Mouse (Mus musculus): ENCODE data around the gene Hoxc6.

The Hoxc6 gene

GRCm38 (mm10) chr15:102997939-102998355, at the start of gene Hoxc6:
TSS of gene Hoxc6 (plus strand) at chr15:102998257.
- peak; percentile 79 for DNase-seq (ENCODE audit: low spot score)

GRCm38 (mm10) chr15:102948842-102949241, 49.2 kb upstream of the Hoxc6 start:
- no peak for DNase-seq (ENCODE audit: low spot score)

GRCm38 (mm10) chr15:102949696-102950095, 48.4 kb upstream of the Hoxc6 start:
- DNase-seq (ENCODE audit: low spot score), result no peak

GRCm38 (mm10) chr15:102950877-102951276, 47.2 kb upstream of the Hoxc6 start:
- no peak for DNase-seq (ENCODE audit: low spot score)

GRCm38 (mm10) chr15:102953561-102953960, 44.5 kb upstream of the Hoxc6 start:
- no peak for DNase-seq (ENCODE audit: low spot score)

- DNase-seq (ENCODE audit: low spot score), result no peak
These were observed 43.7 kb upstream of the Hoxc6 start, which contains the start of gene Hoxc11 for GRCm38 (mm10) chr15:102954192-102955006. TSS of gene Hoxc11 (plus strand) at chr15:102954427.

- no peak for DNase-seq (ENCODE audit: low spot score)
These were observed 43.1 kb upstream of the Hoxc6 start for GRCm38 (mm10) chr15:102955007-102955382.

GRCm38 (mm10) chr15:102955833-102956640, 42.0 kb upstream of the Hoxc6 start:
- no peak for DNase-seq (ENCODE audit: low spot score)

GRCm38 (mm10) chr15:102956906-102957305, 41.2 kb upstream of the Hoxc6 start:
- no peak for DNase-seq (ENCODE audit: low spot score)

- DNase-seq (ENCODE audit: low spot score), result no peak
These were observed 38.3 kb upstream of the Hoxc6 start for GRCm38 (mm10) chr15:102959663-102960191.

- DNase-seq (ENCODE audit: low spot score), result no peak
These were observed 36.3 kb upstream of the Hoxc6 start for GRCm38 (mm10) chr15:102961728-102962127.

GRCm38 (mm10) chr15:102962492-102962891, 35.6 kb upstream of the Hoxc6 start:
- no peak for DNase-seq (ENCODE audit: low spot score)

- no peak for DNase-seq (ENCODE audit: low spot score)
These were observed 34.8 kb upstream of the Hoxc6 start for GRCm38 (mm10) chr15:102963259-102963658.

GRCm38 (mm10) chr15:102963671-102964640, 34.1 kb upstream of the Hoxc6 start:
- DNase-seq (ENCODE audit: low spot score), result peak; percentile 79

GRCm38 (mm10) chr15:102965003-102965891, 32.8 kb upstream of the Hoxc6 start:
- DNase-seq (ENCODE audit: low spot score), result no peak

GRCm38 (mm10) chr15:102965892-102966775, 31.9 kb upstream of the Hoxc6 start:
- peak; percentile 99 for DNase-seq (ENCODE audit: low spot score)

- DNase-seq (ENCODE audit: low spot score), result peak; percentile 79
These were observed 31.2 kb upstream of the Hoxc6 start, which contains the start of gene Hoxc10 for GRCm38 (mm10) chr15:102966776-102967311. TSS of gene Hoxc10 (plus strand) at chr15:102966796.

- no peak for DNase-seq (ENCODE audit: low spot score)
These were observed 30.8 kb upstream of the Hoxc6 start, which contains the start of gene Hoxc5 for GRCm38 (mm10) chr15:102967312-102967510. TSS of gene Hoxc5 (plus strand) at chr15:102967443.

Data from MN1 (cell line).